Mouse (Mus musculus) stomach, postnatal 0 days (tissue): ENCODE data around the gene Lenep.
A peak's percentile ranks its signal among the peaks of the same experiment; 100 is the strongest.

Experiments
- CTCF ChIP-seq: IDR thresholded peaks from 2 replicates; pipeline ENCODE4 v1.5.1; 2016; ENCODE audit warnings: antibody characterized with exemption, low read depth, mild to moderate bottlenecking, moderate library complexity
- EP300 ChIP-seq: optimal IDR thresholded peaks from 2 replicates; pipeline ENCODE3; 2016; ENCODE audit warnings: antibody characterized with exemption

DNA sequence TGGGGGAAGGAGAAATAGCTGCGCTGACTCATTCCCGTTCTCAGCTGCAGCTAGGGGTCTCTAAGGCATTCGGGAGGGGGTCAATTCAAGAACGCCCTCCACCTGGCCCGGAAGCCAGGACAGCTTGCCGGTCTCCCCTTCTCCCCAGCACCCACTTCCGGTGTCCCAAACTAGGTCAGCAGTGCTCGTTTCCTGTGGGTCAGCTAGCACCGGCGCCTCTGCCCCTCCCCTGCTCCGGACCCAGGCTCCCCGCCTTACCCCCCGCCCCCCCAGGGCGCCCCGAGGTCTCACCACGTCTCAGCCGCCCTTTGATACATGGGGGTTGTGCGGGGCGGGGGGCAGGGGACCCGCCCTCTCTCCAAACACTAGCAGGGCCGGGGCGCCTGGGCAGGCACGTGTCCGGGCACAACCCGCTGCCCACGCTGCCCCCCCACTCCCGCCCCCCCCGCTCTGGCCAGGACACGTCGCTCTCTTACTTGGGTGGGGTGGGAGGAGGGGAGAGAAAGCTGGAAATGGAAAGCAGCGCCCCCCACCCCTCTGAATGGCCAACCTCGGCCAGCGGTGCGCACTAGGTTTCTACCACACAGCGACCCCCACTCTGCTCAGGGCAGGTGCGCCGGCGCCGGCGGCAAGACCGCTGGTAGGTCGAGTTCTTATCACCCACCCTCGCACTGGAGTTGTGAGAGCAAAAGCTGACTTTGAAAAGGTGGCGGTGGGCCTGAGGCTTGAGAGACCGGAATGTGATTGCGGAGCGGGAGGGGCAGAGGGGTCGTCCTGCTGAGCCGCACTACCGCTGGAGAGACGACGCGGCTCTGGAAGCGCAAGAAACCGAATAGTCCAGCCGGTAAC is 10.7 kb downstream of the Lenep start:
- TF ChIP-seq CTCF (0 out of 2 replicates have a peak, but pooled peaks have one; percentile 6), EP300 (no peak)
